Mouse (Mus musculus): ENCODE results near the gene Gpr87. TPM values are rescaled to one million over a fixed set of nuclear protein-coding genes. Genes with fewer than 3 reads are reported as not detected.
"Not testable (repeated sequence)": the region's sequence is repeated elsewhere in the genome, so short reads cannot be mapped to it uniquely, and the experiment has no call there.

Gpr87 gene
- total RNA-seq, 2 experiments from 2014 or later = not detected

- intact Hi-C loops (cut with DNase I) = no loop called here
- no peak for DNase-seq
Measured at GRCm38 (mm10) chr3:59141507-59142305, 53.2 kb downstream of the Gpr87 start.

GRCm38 (mm10) chr3:59140941-59141340 lies 54.0 kb downstream of the Gpr87 start:
- DNase-seq; intact Hi-C loops (cut with DNase I): not testable (repeated sequence)

- intact Hi-C loops (cut with DNase I) = no loop called here
Measured at GRCm38 (mm10) chr3:59140115-59140514, 54.8 kb downstream of the Gpr87 start.

GRCm38 (mm10) chr3:59139651-59140051 lies 55.3 kb downstream of the Gpr87 start:
- intact Hi-C loops (cut with DNase I) = no loop called here

More at GRCm38 (mm10) chr3:59140115-59140514, 54.8 kb downstream of the Gpr87 start:
- DNase-seq = no peak

GRCm38 (mm10) chr3:59138946-59139468 lies 55.9 kb downstream of the Gpr87 start:
- intact Hi-C loops (cut with DNase I) = no loop called here
- no peak for DNase-seq

More at GRCm38 (mm10) chr3:59139651-59140051, 55.3 kb downstream of the Gpr87 start:
- no peak for DNase-seq

- no peak for DNase-seq
- intact Hi-C loops (cut with DNase I) = no loop called here
Measured at GRCm38 (mm10) chr3:59135911-59136653, 58.8 kb downstream of the Gpr87 start.

GRCm38 (mm10) chr3:59133189-59133588 lies 61.7 kb downstream of the Gpr87 start:
- intact Hi-C loops (cut with DNase I) = no loop called here
- no peak for DNase-seq

GRCm38 (mm10) chr3:59131966-59132365 lies 62.9 kb downstream of the Gpr87 start:
- intact Hi-C loops (cut with DNase I) = no loop called here
- no peak for DNase-seq

- no peak for DNase-seq
- intact Hi-C loops (cut with DNase I) = no loop called here
Measured at GRCm38 (mm10) chr3:59131081-59131480, 63.8 kb downstream of the Gpr87 start.

- DNase-seq = no peak
- intact Hi-C loops (cut with DNase I) = no loop called here
Measured at GRCm38 (mm10) chr3:59130431-59130830, 64.5 kb downstream of the Gpr87 start.

- no peak for DNase-seq
- intact Hi-C loops (cut with DNase I) = no loop called here
Measured at GRCm38 (mm10) chr3:59129547-59129946, 65.4 kb downstream of the Gpr87 start.

Other genes with a start within 250 kb of the Gpr87 start
- gene Med12l, start 189.3 kb downstream of the Gpr87 start, total RNA-seq (2021) = 1 to 10 TPM; 6.2 to 6.6 TPM
- under 1 TPM in 1 of 2 experiments, not detected in 1; 0.11 TPM for gene Gpr171, start 93.3 kb downstream of the Gpr87 start, total RNA-seq (2021)
- 1 to 10 TPM; 5.0 to 5.8 TPM for gene P2ry14, start 41.5 kb downstream of the Gpr87 start, total RNA-seq (2021)
- 1 to 10 TPM in 1 of 2 experiments, under 1 TPM in 1; 0.64 to 1.1 TPM for gene P2ry13, start 15.8 kb upstream of the Gpr87 start, total RNA-seq (2021)
- 1 to 10 TPM; 2.3 to 2.6 TPM for gene P2ry12, start 67.8 kb upstream of the Gpr87 start, total RNA-seq (2021)
- gene Igsf10, start 149.3 kb upstream of the Gpr87 start, total RNA-seq (2021) = 1 to 10 TPM; 2.9 to 3.0 TPM

Measured in heart, postnatal 36 days (tissue).